Mouse (Mus musculus): Measurements from ENCODE around the gene Dennd2d.

DNA sequence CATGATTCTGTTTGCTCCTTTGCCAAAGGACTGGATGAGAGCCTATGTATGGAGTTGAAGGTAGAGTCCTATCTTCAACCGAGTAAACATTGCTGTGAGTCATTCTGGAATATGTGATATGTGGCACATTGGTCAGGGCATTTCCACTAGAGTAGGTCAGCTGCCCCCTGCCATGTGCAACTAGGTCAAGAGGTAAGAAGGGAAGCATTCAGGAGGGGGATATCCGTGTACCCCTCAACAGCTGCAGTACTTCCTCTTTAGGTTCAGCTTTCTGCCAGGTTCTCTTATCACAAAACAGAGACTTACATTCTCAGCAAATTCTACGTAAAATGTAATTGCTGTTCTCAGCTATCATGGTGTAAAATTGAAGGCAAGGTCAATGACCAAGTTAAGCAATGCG is 8.0 kb upstream of the Dennd2d start:
- TF ChIP-seq CTCF (IDR thresholded peaks at IDR 0.05; ENCODE audit: low read depth) (no peak), EP300 (IDR thresholded peaks at IDR 0.05; ENCODE audit: low read depth) (no peak)

All from liver, embryonic 14.5 days (tissue).